Mouse (Mus musculus): ENCODE results near the gene Hoxd1.
A peak's percentile ranks its signal among the peaks of the same experiment; 100 is the strongest.

Hoxd1 gene

DNA sequence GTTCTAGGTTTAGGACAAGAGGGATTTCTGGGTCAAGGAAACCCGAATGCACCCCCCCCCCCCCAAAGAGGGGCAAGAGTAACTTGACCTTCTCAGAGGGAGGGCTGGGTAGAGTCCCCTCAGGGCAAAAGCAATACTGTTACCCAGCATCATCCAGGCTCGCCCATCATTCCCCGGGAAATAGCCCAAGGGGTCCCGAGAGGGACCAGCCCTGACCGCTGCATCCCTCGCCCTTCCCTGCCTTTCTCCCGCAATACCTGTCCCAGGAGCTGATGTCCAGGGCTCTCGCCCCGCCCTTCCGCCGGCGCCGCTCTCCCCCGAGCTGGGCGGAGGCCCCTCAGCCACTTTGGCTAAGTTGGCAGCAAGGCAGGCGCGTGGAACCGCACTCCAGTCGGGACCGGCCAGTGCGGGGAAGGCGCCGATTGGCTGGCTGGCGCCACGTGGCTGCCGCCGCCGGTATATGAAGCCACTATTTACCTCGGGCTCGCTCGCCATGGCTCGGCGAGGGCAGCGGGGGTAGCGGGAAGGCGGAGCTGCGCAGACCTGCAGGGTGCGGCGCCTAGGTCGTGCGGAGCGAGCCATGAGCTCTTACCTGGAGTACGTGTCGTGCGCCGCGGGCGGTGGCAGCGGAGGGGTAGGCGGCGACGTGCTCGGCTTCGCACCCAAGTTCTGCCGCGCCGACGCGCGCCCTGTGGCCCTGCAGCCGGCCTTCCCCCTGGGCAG, at the start of gene Hoxd1:
Hoxd1 (plus strand) TSS at position 459 of the 723 bp plus-strand sequence.
- DNase-seq (ENCODE audit: low spot score) = peak; percentile 47

DNA sequence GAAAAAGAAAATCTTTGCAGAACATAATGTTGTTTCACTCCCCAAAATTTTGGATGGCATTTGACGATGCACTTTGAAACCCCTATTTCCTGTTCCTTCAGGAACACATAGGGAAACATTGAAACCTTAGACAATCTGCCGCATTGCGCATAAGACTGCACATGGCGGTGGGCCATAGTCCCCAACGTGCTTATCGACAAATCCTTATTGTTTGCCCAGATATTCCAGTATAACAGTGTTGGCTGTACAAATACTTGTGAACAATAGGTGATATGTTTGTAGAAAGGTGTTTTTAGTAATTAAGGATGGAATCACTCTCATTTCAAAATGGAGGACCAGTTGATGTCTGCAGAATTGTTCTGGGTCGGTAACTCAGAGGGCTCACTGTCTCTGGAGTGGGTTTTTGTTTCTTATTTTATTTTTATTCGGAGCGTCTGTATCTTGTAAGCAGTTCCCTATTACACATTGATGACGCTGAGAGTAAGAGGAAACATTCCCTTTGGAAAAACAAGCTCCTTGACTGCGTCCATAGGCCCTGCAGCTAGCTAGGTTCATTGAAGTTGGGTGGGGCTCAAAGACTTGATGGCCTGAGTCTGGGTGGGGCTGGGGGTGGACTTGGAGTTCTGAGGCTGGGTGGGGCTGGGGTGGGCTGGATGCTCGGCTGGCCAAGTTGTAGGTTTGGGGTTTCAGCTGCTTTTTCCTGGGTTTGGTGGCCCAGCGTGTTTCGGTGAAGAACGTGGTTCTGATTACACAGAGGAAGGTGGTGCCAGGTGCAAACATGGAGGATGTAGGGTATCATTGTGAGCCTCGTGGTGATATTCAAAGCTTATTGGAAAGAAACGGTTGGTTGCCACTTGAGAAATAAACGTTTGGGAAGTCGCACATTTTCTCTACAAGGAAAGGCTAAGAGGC, 49.3 kb upstream of the Hoxd1 start:
- no peak for DNase-seq (ENCODE audit: low spot score)

DNA sequence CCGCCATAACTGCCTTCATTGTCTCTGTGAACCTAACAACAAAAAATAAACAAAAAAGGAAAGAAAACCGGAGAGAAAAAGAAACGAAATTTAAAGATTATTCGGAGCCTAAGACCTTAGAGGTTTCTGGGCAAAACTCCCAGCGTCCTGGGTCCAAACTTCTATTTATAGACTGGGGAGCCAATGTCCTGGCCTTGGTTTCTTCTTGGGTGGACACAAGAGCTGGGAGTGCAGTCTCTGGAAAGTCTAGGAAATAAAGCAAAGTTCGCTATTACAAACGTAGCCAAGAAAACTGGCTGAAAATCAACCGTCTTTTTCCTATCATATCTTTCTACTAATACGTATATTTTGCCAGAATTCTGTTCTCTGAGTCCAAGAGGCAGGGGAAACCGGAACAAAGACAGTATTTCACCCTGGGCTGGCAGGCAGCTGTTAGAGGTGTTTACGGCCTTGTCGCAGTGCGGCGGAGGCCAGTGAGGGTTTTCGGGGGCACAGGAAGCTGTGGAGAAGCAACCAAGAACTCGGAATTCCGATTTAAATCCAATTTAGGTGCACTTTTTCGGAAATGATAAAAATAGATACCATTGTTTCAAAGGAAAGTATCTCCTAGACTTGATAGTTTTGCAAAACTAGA, 48.5 kb upstream of the Hoxd1 start:
- no peak for DNase-seq (ENCODE audit: low spot score)

DNA sequence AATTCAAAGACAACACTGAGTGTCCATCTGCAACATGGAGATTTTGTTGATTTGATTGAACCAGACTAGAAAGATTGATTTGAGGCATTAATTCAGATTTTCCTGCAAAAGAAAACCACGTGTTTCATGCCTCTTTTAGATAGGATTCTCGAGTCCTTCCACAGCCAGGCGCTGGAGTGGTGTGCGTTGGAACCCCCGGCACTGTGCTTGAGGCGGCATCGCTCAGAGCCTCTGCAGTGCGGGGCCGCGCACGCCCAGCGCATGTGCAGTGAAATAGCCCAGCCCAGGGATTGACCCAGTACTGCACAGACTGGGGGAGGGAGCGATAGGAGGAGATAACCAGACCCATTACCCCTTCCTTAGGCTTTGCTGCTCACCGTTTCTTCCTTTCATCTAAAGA, 47.9 kb upstream of the Hoxd1 start:
- no peak for DNase-seq (ENCODE audit: low spot score)

DNA sequence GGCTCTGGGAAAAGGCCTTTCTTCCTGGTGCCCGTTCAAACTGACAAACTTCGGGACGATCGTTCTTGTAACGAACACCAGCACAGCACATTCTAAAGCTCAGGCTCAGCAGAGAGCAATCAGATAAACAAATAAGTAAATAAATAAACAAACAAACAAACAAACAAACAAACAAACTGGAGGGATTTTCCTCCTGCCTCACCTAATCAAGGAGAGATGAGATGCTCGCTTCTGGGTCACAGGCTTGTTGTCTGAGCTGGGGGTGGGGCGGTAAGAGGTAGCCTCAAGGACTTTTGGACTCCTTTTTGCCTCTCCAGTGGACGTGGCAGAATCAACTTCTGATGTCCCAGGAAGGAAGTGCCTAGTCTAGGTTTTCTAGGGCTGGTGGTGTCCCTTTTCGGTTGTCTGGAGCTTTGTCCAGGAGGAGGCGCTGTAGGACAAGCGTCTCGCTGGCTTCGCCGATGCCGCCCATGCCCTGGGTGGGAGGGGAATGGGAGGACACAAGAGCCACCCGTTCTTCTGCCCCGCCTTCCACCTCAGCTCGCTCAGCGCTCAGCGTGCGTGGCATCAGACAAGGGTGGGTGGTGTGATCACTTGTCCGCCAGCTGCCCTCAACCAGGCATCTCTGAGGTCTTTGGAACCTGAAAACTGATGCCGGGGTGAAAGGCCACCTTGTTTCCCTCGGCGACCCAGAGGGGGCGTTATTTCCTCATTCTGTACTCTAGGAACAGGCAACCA, 47.1 kb upstream of the Hoxd1 start:
- peak; percentile 91 for DNase-seq (ENCODE audit: low spot score)

DNA sequence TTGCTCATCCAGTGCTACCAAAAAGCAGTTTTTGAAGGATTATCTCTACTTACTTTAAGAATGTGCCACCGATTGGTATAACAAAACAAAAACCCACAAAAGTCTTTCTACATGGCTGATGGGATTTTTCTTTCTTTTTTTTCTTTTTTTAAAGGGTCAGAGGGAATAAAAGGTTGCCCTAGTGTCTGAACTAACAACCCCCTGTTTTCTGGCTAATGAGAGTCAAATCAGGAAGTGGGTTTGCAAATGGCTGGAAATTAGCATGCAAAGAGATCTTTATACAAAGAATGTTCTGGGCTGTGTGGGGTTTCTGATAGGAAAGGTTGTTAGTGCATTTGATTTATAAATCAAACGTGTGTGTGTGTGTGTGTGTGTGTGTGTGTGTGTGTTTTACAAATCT, 42.4 kb upstream of the Hoxd1 start:
- DNase-seq (ENCODE audit: low spot score) = no peak

DNA sequence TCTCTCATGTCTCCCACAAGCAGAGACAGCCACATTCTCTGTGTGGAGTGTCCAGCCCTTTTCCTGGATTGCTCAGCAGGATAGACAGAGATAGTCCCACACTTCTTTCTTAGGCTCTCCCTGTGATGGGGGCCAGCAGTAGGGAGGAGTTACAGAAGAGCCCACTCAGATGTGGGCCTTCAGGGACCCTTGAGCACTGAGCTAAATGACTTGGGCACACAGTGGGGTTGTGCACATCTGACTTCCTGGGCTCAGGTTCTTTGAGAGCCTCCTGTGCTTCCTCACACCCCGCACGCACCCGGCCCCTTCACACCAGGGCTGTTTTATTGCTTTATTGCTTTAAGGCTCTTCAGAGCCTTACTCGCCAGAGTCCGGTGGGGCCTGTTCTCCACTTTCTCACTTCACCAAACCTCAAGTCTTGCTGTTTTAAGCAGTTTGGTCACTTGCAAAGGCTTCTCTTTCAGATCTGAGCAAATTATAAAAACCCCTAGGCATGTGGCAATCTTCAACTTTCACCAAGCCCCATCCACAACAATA, 41.8 kb upstream of the Hoxd1 start:
- no peak for DNase-seq (ENCODE audit: low spot score)

DNA sequence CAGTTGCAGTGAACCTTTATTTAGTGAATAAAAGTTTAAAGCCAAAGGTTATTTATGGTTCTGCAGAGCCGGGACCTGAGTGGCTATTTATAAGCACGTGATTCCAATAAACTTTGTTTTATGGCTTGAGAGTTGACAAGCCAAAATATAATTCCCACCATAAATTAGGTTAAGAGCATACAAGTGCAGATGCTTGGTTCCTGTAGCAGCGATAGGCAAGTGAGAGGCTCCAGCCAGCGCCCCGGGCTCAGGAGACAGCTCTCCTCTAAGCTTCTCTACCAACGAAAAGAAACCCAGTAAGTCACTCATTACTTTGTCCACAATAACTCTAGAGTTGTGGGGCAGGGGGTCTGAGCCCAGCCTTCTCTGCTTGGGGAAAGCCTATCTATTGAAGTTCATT, 40.9 kb upstream of the Hoxd1 start:
- peak; percentile 4 for DNase-seq (ENCODE audit: low spot score)

DNA sequence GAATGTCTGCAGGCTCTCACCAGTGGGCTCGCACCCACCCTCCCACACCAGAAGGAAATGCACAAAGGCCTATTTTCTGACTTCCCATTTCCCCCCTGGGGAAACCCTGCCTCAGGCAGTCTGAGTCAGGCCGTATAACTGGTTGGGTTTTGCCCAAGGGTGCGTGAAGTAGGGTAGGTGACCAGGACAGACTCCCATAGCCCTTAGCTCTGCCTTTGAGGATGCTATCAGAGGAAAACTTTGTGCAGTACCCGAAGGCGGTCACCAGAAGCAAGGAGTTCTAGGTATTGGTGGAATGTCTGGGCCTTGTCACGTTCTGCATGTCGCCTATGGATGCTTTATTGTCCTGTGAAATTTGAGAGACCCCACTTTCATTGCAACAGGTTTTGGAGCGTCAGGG, 39.8 kb upstream of the Hoxd1 start:
- no peak for DNase-seq (ENCODE audit: low spot score)

DNA sequence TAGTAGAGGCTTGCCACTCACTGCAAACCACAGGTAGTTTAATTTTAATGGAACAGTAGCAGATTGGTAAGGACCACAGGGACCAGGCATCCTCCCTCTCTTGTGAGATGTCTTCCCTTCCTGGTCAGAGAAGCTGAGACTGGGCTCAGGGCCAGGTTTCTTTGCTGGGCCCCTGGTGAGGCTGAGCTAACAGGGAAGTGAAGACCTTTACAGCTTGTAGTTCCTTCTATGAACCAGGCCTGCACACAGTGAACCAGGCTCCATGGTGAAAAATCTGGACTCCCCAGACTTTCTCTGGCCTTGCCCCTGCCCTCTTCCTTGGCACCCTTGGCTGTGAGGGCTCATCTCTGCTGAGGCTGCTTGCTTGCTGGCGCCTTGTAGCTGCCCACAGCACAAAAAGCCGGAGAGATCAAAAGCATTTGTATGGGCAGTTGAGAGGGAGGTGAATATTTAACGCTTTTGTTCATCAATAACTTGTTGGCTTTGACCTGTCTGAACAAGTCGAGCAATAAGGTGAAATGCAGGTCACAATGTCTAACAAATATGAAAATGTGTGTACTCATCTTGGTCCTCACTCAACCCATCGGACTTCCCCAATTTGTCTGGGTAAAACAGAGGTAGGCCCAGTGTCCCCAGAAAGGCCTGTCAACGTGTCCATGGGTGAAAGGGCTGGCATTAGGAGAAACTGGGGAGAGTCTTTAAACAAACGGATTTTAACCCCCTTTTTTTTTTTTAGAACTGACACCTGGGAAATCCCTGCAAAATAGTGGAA, 38.4 kb upstream of the Hoxd1 start:
- DNase-seq (ENCODE audit: low spot score) = peak; percentile 24

DNA sequence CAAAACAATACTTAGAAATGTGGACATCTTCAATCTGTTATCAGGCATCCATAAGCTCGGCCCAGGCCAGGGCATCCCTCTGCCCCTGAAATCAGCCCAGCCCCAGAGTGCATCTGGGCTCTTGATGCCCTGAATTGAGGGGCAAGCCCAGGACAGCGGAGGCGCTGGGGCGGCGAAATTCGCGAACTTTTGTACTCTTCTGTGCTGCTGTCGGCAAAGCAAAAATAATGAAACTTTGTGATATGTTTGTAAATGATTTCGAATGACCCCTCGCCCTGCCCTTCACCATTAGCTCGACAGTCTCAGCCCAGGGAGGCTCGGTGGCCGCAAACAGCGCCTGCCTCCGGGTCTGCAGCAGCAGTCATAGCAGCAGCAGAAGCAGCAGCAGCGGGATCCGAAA, 37.6 kb upstream of the Hoxd1 start:
- DNase-seq (ENCODE audit: low spot score) = peak; percentile 2

DNA sequence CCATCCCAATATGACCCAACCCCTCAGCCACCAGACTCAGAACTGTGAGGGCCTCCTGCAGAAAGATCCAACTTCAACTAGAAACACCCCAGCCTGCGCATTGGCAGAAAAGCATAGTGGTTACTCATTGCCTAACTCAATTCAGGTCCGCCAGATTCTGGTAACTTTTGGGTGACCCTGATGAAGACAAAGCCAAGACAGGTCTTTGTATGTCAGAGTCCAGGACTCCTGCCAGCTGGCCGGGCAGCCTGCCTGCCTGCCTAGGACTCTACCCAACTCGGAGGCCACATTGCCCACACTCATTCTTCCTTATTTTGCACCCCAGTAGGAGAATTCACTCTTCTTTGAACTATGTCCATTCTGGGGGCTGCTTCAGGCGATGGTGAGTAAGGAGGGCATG, 36.2 kb upstream of the Hoxd1 start, which contains the start of gene Gm28230:
Gm28230 (plus strand) TSS at position 178 of the 400 bp plus-strand sequence.
- DNase-seq (ENCODE audit: low spot score) = peak; percentile 44

DNA sequence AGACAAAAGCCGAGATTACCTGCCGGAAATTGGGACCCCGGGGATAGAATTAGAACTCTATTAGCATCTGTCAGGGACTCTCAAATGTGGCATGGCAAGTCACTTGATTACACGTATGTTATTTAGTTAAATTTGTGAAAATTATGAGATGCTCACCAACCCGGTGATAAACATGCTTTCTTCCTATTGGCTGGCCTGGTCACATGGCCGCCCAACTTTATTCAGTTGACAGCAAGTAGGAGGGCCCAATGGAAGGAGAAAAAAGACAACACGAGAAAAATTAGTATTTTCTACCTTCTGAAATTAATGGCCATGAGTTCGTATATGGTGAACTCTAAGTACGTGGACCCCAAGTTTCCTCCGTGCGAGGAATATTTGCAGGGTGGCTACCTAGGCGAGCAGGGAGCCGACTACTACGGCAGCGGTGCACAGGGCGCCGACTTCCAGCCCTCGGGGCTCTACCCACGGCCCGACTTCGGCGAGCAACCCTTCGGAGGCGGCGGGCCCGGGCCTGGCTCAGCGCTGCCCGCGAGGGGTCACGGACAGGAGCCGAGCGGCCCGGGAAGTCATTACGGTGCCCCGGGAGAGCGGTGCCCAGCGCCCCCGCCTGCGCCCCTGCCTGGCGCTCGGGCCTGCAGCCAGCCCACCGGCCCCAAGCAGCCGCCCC, 35.7 kb upstream of the Hoxd1 start:
- peak; percentile 12 for DNase-seq (ENCODE audit: low spot score)

DNA sequence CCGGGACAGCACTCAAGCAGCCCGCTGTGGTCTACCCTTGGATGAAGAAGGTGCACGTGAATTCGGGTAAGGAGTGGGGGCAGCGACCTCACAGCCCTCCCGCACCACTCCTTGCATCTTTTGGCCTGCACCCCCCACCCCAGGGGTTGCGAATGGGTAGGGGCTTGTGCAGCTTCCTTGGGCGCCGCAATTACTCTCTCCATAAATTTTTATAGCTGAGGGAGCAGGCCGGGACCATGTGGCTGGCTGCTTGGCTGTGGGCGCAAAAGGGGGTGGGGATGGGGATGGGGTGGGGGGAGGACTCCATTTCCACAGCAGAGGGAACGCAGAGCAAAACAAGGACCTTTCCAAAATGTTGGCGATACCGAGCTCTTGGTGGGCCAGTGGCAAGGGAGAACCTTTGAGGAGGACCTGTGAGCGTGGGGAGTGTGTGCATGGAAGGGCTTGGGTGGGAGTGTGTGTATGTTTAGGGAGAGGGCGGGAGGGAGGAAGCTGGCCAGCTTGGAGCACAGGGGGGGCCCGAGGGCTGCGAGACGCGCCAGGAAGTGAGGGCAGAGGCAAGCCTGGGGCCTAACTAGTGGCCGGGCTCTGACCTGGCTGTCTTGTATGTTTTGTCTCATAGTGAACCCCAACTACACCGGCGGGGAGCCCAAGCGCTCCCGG, 35.0 kb upstream of the Hoxd1 start:
- DNase-seq (ENCODE audit: low spot score) = peak; percentile 24

DNA sequence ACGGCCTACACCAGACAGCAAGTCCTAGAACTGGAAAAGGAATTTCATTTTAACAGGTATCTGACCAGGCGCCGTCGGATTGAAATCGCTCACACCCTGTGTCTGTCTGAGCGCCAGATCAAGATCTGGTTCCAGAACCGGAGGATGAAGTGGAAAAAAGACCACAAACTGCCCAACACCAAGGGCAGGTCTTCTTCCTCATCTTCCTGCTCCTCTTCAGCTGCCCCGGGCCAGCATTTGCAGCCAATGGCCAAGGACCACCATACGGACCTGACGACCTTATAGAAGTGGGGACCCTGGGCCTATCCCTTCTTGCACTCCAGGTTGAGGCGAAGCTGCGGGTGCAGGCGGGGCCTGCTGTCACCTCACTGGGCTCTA, 34.5 kb upstream of the Hoxd1 start:
- peak; percentile 4 for DNase-seq (ENCODE audit: low spot score)

DNA sequence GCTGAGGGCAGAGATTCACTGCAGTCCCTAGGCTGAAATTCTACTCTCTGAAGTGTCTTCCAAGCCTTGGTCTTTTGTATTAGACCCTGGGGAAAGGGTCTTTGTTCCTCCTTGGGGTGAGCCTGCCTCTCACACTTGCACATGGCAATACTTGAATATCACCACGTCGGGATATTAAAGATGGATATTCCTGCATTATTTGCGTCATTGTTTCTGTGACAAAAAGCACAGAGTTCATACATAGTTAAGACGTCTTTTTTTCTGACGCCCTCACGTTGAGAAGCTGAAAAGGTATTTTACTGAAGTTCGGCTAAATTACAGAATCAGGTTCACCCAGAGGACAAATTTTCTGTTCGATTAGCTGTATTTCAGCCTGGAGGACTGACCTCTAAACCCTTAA, 32.4 kb upstream of the Hoxd1 start:
- DNase-seq (ENCODE audit: low spot score) = no peak

DNA sequence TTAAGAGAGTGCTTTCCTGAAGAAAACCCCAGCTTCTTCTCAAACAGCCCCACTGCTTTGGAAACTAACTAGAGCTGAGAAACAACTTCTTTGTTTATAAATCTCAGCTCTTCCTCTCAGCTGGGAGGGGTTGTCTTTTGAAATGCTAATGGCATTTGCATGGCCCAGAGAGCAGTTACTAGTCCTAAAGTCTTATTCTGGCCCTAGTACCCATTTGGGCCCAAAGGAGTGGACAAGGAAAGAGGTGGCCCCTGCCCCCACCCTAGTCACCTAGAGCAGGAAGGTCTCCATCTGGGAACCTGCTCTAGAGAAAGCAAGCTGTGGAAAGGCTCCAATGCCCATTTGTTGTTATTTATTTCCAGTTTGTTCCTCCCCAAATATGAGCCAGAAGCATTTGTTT, 31.7 kb upstream of the Hoxd1 start:
- DNase-seq (ENCODE audit: low spot score) = no peak

DNA sequence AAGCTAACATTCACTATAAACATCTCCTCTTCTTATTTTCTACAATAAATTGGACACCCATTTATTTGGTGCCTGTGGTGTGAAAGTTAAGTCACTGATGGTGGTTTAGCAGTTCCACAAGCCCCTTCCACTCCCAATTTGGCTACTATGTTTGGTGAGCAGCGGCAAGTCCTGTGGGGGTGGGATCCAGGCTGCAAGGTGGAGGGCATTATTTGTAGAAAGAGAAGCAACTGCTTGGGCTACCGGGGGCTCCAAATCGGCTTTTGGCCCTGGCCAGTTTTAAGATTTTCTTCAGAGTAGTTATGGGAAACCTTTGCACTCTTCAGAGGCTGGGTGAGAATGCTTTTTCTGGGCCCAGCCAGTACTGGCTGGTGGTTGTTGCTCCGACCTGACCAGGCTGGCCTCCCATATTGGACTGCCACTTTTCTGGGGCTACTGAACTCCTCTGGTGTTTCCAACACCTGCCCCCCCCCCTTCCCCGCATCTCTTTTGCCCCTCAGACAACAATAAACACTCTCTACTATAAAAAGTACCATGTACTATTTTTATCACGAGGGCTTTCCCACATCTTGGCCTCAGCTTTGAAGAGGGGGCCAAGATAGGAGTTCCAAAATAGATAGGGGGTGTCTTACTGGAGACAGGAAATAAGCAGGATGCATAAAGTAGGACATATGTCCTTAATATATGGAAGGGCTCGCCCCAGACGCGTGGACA, 30.8 kb upstream of the Hoxd1 start:
- DNase-seq (ENCODE audit: low spot score) = no peak
